ENCODE assay signal across 8 mouse cellular contexts in genomic region chr5:37298370-37298769, GRCm38 (mm10). TPM values are rescaled to one million over a fixed set of nuclear protein-coding genes. Genes with fewer than 3 reads are reported as not detected.
A peak's percentile ranks its signal among the peaks of the same experiment; 100 is the strongest.
DNase-seq lines count a peak whose midpoint lies in the region; ATAC-seq and TF ChIP-seq lines count a peak whose summit lies in the region.

No protein-coding gene starts in this region.

- no peak overlapping the region for H3K27ac ChIP-seq in cerebellum, adult 2 months (ENCODE audit: insufficient read depth, low read length)
- no peak overlapping the region for H3K27ac ChIP-seq in liver, embryonic 11.5 days (ENCODE audit: low read depth, low read length)
- H3K27ac ChIP-seq in midbrain, embryonic 13.5 days, result no peak overlapping the region

- DNase-seq in cerebellum, adult 2 months, result peak in 1 of 2 experiments; percentile 43
- DNase-seq in cerebellum, adult 11 months, result no peak
- DNase-seq in liver (peak; percentile 18), adipocyte (ENCODE audit: low spot score) (peak; percentile 66)
- no peak for DNase-seq in liver, embryonic 11.5 days (ENCODE audit: low spot score)
- peak; percentile 14 for DNase-seq in fibroblast of lung, adult 2 months (ENCODE audit: low read depth)
- DNase-seq in layer of hippocampus, adult 18-20 months (ENCODE audit: low spot score in 2 of 2), result no peak

- no peak for TF ChIP-seq POLR2A in cerebellum, adult 2 months (IDR thresholded peaks at IDR 0.05; ENCODE audit: borderline replicate concordance, insufficient read depth, low read length)

- H3K27me3 ChIP-seq in cerebellum, adult 2 months (ENCODE audit: control insufficient read depth, insufficient read depth, low read length), result no peaks in the 10 kb centered on the region
- H3K27me3 ChIP-seq in liver, embryonic 11.5 days (replicated peaks; ENCODE audit: control insufficient read depth, insufficient read depth, low read length), result no peaks in the 10 kb centered on the region
- H3K27me3 ChIP-seq in midbrain, embryonic 13.5 days, result no peaks in the 10 kb centered on the region

- no peak overlapping the region for H3K4me3 ChIP-seq in cerebellum, adult 2 months (replicated peaks; ENCODE audit: insufficient read depth, low read depth, low read length)
- no peak overlapping the region for H3K4me3 ChIP-seq in liver, embryonic 11.5 days (ENCODE audit: low read depth, low read length)
- no peak overlapping the region for H3K4me3 ChIP-seq in midbrain, embryonic 13.5 days (replicated peaks)

- H3K4me2 ChIP-seq in liver, embryonic 11.5 days, result no peak overlapping the region
- H3K4me2 ChIP-seq in midbrain, embryonic 13.5 days (replicated peaks), result no peak overlapping the region

- no peaks in the 10 kb centered on the region for H3K36me3 ChIP-seq in liver, embryonic 11.5 days (ENCODE audit: control insufficient read depth, insufficient read depth, low read length)
- peaks cover 3% of the 10 kb centered on the region; the same call in 1 of the 2 replicates for H3K36me3 ChIP-seq in midbrain, embryonic 13.5 days

- H3K4me1 ChIP-seq in cerebellum, adult 2 months (ENCODE audit: control insufficient read depth, insufficient read depth, low read length), result no peaks in the 10 kb centered on the region
- H3K4me1 ChIP-seq in liver, embryonic 11.5 days (replicated peaks; ENCODE audit: control insufficient read depth, insufficient read depth, low read length), result no peaks in the 10 kb centered on the region
- no peaks in the 10 kb centered on the region for H3K4me1 ChIP-seq in midbrain, embryonic 13.5 days (replicated peaks)

- H3K9ac ChIP-seq in liver, embryonic 11.5 days (ENCODE audit: low read depth, low read length), result no peak overlapping the region
- no peak overlapping the region for H3K9ac ChIP-seq in midbrain, embryonic 13.5 days (replicated peaks)

- WGBS in cerebellum, adult 2 months, result 15% methylated on average over 7 of the region's 7 CpGs
- 17% methylated on average over 7 of the region's 7 CpGs for WGBS in liver, embryonic 11.5 days
- 26% methylated on average over 7 of the region's 7 CpGs for WGBS in midbrain, embryonic 13.5 days

- ATAC-seq in liver, embryonic 11.5 days (replicated peaks; ENCODE audit: low FRiP score), result no peak
- ATAC-seq in midbrain, embryonic 13.5 days, result peak; percentile 57; the same call in 1 of the 2 replicates

- H3K9me3 ChIP-seq in liver, embryonic 11.5 days (ENCODE audit: control insufficient read depth, low read length), result no peaks in the 10 kb centered on the region
- no peaks in the 10 kb centered on the region for H3K9me3 ChIP-seq in midbrain, embryonic 13.5 days

- TF ChIP-seq CTCF in cerebellum, adult 2 months (IDR thresholded peaks at IDR 0.05; ENCODE audit: borderline replicate concordance, insufficient read depth, low read depth, low read length), result peak; percentile 93

RNA-seq across cellular contexts. Expression of gene Evc, which starts 38.3 kb away (rescaled TPM):
- 7.7 and 10.1 TPM in 2 replicates for polyA plus RNA-seq in cerebellum, adult 2 months (2012; rRNA removed)
- polyA plus RNA-seq in liver, embryonic 11.5 days (2014; fragmentation: Nextera tagmentation; extraction: Ambion mirVana), result 7.9 and 8.8 TPM in 2 replicates
- 7.4 and 8.9 TPM in 2 replicates for polyA plus RNA-seq in midbrain, embryonic 13.5 days (2015; fragmentation: Nextera tagmentation; extraction: Ambion mirVana)
- 10 to 100 TPM; 13.5 to 16.6 TPM for total RNA-seq in layer of hippocampus, adult 18-20 months (2021)

RNA-seq across cellular contexts. Expression of gene Evc2, which starts 39.9 kb away (rescaled TPM):
- 4.9 and 5.0 TPM in 2 replicates for polyA plus RNA-seq in cerebellum, adult 2 months (2012; rRNA removed)
- 10.3 and 10.7 TPM in 2 replicates for polyA plus RNA-seq in liver, embryonic 11.5 days (2014; fragmentation: Nextera tagmentation; extraction: Ambion mirVana)
- 6.2 and 7.5 TPM in 2 replicates for polyA plus RNA-seq in midbrain, embryonic 13.5 days (2015; fragmentation: Nextera tagmentation; extraction: Ambion mirVana)
- 10 to 100 TPM; 27.9 to 29.2 TPM for total RNA-seq in layer of hippocampus, adult 18-20 months (2021)

RNA-seq across cellular contexts. Expression of gene Crmp1, which starts 56.6 kb away (rescaled TPM):
- polyA plus RNA-seq in cerebellum, adult 2 months (2012; rRNA removed), result 207 and 227 TPM in 2 replicates
- polyA plus RNA-seq in liver, embryonic 11.5 days (2014; fragmentation: Nextera tagmentation; extraction: Ambion mirVana), result 9.4 and 11.8 TPM in 2 replicates
- polyA plus RNA-seq in midbrain, embryonic 13.5 days (2015; fragmentation: Nextera tagmentation; extraction: Ambion mirVana), result 711 and 713 TPM in 2 replicates
- total RNA-seq in layer of hippocampus, adult 18-20 months (2021), result 100 to 1,000 TPM; 206 to 218 TPM

Comparison
In these comparisons a context has a peak if more than half of its experiments do, and no peak if none do; other contexts are left out.
1. DNase-seq: peak in liver (single experiment), adipocyte (single experiment) and fibroblast of lung, adult 2 months (single experiment); none in cerebellum, adult 11 months (single experiment), liver, embryonic 11.5 days (single experiment) and layer of hippocampus, adult 18-20 months (0 of 2).
2. RNA of gene Crmp1, which starts 56.6 kb away (polyA plus RNA-seq): 711 to 713 TPM in midbrain, embryonic 13.5 days and 207 to 227 TPM in cerebellum, adult 2 months; 9.4 to 11.8 TPM in liver, embryonic 11.5 days; every median in the first group is over 10 times any median in the second.